Mouse (Mus musculus) kidney, adult 2 months (tissue): ENCODE data around the gene Map3k1.

Experiments used
- CTCF ChIP-seq: fragments of 200-500 bp; conservative IDR thresholded peaks from 2 replicates; pipeline ENCODE4 v1.5.1; 2011; ENCODE audit warnings: low read depth, mild to moderate bottlenecking, control low read depth, low read length, moderate library complexity, mixed read lengths; ENCODE audit not compliant: insufficient read depth, insufficient read length
- POLR2A ChIP-seq: fragments of 200-500 bp; IDR thresholded peaks from one replicate; pipeline ENCODE4 v1.6.1; 2011; ENCODE audit warnings: low read depth, low read length, control low read depth

- TF ChIP-seq POLR2A (no peak), CTCF (no peak)
These were observed 47.4 kb upstream of the Map3k1 start for GRCm38 (mm10) chr13:111856232-111856631.
